Mouse (Mus musculus): ENCODE results near the gene Chrnb1. TPM values are rescaled to one million over a fixed set of nuclear protein-coding genes. Genes with fewer than 3 reads are reported as not detected.

The Chrnb1 gene
- total and polyA plus RNA-seq, 3 experiments, result 0.31 to 1.6 TPM; not detected in 1

DNA sequence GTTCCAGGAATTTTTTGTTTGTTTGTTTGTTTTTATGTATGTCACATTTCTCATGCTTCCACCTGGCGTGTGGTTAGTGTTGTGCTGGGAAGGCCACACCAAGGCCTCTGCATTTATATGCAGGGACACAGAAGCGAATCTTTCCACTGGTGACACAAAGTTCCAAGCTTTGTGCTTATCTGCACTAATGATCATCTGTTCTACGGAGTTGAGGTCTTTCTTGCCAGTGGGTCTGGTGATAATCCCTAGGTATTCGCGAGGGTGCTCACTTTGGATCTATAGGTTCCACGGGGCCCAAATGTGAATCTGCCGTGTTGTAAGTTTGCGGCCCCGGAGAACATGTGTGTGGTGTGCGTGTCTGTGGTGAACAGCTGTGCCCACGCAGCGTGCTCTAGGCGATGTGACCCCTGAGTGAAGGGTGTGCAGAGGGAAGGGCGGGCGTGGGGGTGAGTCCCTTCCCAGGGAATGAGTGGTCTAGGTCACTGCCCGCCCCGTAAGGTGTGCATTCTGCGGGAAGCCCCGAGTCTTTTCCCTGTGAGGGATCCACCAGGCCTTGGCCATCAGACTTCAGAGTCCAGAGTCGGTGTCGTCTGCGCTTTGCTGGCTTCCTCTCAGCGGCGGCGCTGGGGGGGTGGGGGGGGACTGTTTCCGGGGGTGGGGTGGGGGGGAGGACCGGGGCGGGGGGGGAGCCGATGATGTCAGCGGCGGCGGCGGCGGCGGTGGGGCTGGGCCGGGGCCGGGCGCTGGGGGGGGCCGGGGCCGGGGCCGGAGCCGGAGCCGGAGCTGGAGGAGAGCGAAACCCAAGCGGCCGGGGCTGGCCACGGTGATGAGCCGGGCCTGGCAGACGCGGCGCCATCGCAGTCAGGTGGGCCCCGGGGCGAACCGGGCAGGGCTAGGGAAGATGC, 30.3 kb downstream of the Chrnb1 start, which contains the start of gene Zbtb4:
Gene Zbtb4, plus strand, starts transcription at position 692 of the 905 bp plus-strand sequence.
- H3K9me3 ChIP-seq (replicated peaks; ENCODE audit: insufficient read depth, low read length), result no peaks in the 10 kb centered on the region
- TF ChIP-seq SIN3A (IDR thresholded peaks at IDR 0.05; ENCODE audit: low read length) (0 out of 2 replicates have a peak, but pooled peaks have one; percentile 7), TAL1 (IDR thresholded peaks at IDR 0.05; ENCODE audit: low read length) (no peak), MAFK (IDR thresholded peaks at IDR 0.05; ENCODE audit: borderline replicate concordance, low read depth, low read length) (no peak), SMC3 (IDR thresholded peaks at IDR 0.05; ENCODE audit: low read depth, low read length) (no peak), NRF1 (IDR thresholded peaks at IDR 0.05; ENCODE audit: insufficient read depth, low read depth, low read length, poor library complexity, severe bottlenecking) (no peak), NELFE (IDR thresholded peaks at IDR 0.05; ENCODE audit: low read depth, low read length) (peak; percentile 9; the same call in 1 of the 2 replicates), MAZ (IDR thresholded peaks at IDR 0.05; ENCODE audit: low read depth, low read length) (peak; percentile 39; the same call in 1 of the 2 replicates), CHD1 (IDR thresholded peaks at IDR 0.05; ENCODE audit: low read depth, low read length) (0 out of 2 replicates have a peak, but pooled peaks have one; percentile 44), GABPA (IDR thresholded peaks at IDR 0.05; ENCODE audit: low read depth, low read length) (no peak), BHLHE40 (IDR thresholded peaks at IDR 0.05; ENCODE audit: borderline replicate concordance, low read depth, low read length) (no peak), ETS1 (IDR thresholded peaks at IDR 0.05; ENCODE audit: low read depth, low read length) (no peak)
- H3K4me1 ChIP-seq (ENCODE audit: control insufficient read depth in 1 of 2, insufficient read depth in 2 of 2, low read length in 2 of 2), result peaks cover 2 to 19% of the 10 kb centered on the region in 2 experiments; a peak in 3 of 4 replicates
- peak within 1 kb of the TSS; percentile 46 for H3K27ac ChIP-seq (ENCODE audit: control insufficient read depth, low read depth, low read length)
- H3K36me3 ChIP-seq (ENCODE audit: control insufficient read depth in 1 of 2, insufficient read depth in 2 of 2, low read length in 2 of 2), result peaks cover 0 to 2% of the 10 kb centered on the region in 2 experiments; a peak in 1 of 4 replicates
- peak; percentile 48 for DNase-seq (ENCODE audit: low read depth, low spot score)
- peak within 1 kb of the TSS; percentile 94 for H3K9ac ChIP-seq (ENCODE audit: control insufficient read depth, low read depth, low read length, poor library complexity, severe bottlenecking)
- H3K27me3 ChIP-seq (ENCODE audit: control insufficient read depth in 1 of 2, insufficient read depth in 2 of 2, low read length in 2 of 2), result no peaks in the 10 kb centered on the region
- H3K79me2 ChIP-seq (ENCODE audit: control insufficient read depth, insufficient read depth, low read length, poor library complexity), result peaks cover 8% of the 10 kb centered on the region
- H3K4me3 ChIP-seq (ENCODE audit: control insufficient read depth in 1 of 2, insufficient read depth in 1 of 2, low read depth in 2 of 2, low read length in 2 of 2), result peak within 1 kb of the TSS; percentile 84 to 90

GRCm38 (mm10) chr11:69763551-69763950, 32.2 kb downstream of the Chrnb1 start:
- Histone ChIP-seq H3K27me3 (ENCODE audit: control insufficient read depth in 1 of 2, insufficient read depth in 2 of 2, low read length in 2 of 2) (no peaks in the 10 kb centered on the region), H3K9me3 (replicated peaks; ENCODE audit: insufficient read depth, low read length) (no peaks in the 10 kb centered on the region), H3K27ac (ENCODE audit: control insufficient read depth, low read depth, low read length) (no peak overlapping the region), H3K79me2 (ENCODE audit: control insufficient read depth, insufficient read depth, low read length, poor library complexity) (peaks cover 11% of the 10 kb centered on the region), H3K36me3 (ENCODE audit: control insufficient read depth in 1 of 2, insufficient read depth in 2 of 2, low read length in 2 of 2) (peaks cover 0 to 4% of the 10 kb centered on the region in 2 experiments; a peak in 1 of 4 replicates), H3K9ac (ENCODE audit: control insufficient read depth, low read depth, low read length, poor library complexity, severe bottlenecking) (no peak overlapping the region), H3K4me1 (ENCODE audit: control insufficient read depth in 1 of 2, insufficient read depth in 2 of 2, low read length in 2 of 2) (peaks cover 6 to 26% of the 10 kb centered on the region in 2 experiments), H3K4me3 (ENCODE audit: control insufficient read depth in 1 of 2, insufficient read depth in 1 of 2, low read depth in 2 of 2, low read length in 2 of 2) (no peak overlapping the region)
- TF ChIP-seq ZC3H11A (IDR thresholded peaks at IDR 0.05; ENCODE audit: low read depth, low read length) (peak; percentile 54), RAD21 (IDR thresholded peaks at IDR 0.05; ENCODE audit: low read depth, low read length) (peak; percentile 58), CTCF (IDR thresholded peaks at IDR 0.05 in 2 of 3, conservative IDR thresholded peaks at IDR 0.05 in 1 of 3; ENCODE audit: control insufficient read depth in 1 of 3, insufficient read depth in 1 of 3, low read depth in 2 of 3, low read length in 3 of 3, poor library complexity in 1 of 3, severe bottlenecking in 1 of 3) (peak; percentile 25 to 71 (median 60)), SMC3 (IDR thresholded peaks at IDR 0.05; ENCODE audit: low read depth, low read length) (peak; percentile 57), HCFC1 (IDR thresholded peaks at IDR 0.05; ENCODE audit: low read depth, low read length) (no peak), UBTF (IDR thresholded peaks at IDR 0.05; ENCODE audit: borderline replicate concordance, insufficient read depth, low read depth, low read length) (no peak), SIN3A (IDR thresholded peaks at IDR 0.05; ENCODE audit: low read length) (peak; percentile 41; the same call in 1 of the 2 replicates), ETS1 (IDR thresholded peaks at IDR 0.05; ENCODE audit: low read depth, low read length) (0 out of 2 replicates have a peak, but pooled peaks have one; percentile 28), TAL1 (IDR thresholded peaks at IDR 0.05; ENCODE audit: low read length) (no peak)
- peak; percentile 71 for DNase-seq (ENCODE audit: low read depth, low spot score)
